Mouse (Mus musculus) forebrain, embryonic 14.5 days (tissue): ENCODE measurements around the gene Pnpla3. TPM values are rescaled to one million over a fixed set of nuclear protein-coding genes. Genes with fewer than 3 reads are reported as not detected.
A peak's percentile ranks its signal among the peaks of the same experiment; 100 is the strongest.

Source experiments
- ATAC-seq: fragments of 200-750 bp; cut with Nextera tagmentation; 2 replicates; pipeline ENCODE4 v1.8.0; 2017; ENCODE audit warnings: mild to moderate bottlenecking, moderate library complexity
- DNase-seq: peaks from one replicate; pipeline ENCODE4 v3.0.0-alpha.2; 2015; ENCODE audit warnings: low spot score
- H3K27ac ChIP-seq: fragments of 300-500 bp; sonication (generic); 2 replicates; pipeline ENCODE4 v1.5.1; 2014; ENCODE audit warnings: low read depth, mild to moderate bottlenecking, control low read depth, low read length, moderate library complexity
- H3K27me3 ChIP-seq: fragments of 300-500 bp; sonication (generic); replicated peaks from 2 replicates; pipeline ENCODE4 v1.6.1; 2014; ENCODE audit warnings: low read length, control low read depth, mixed read lengths; ENCODE audit not compliant: control insufficient read depth, insufficient read depth
- H3K36me3 ChIP-seq: fragments of 300-500 bp; sonication (generic); 2 replicates; pipeline ENCODE4 v1.6.1; 2014; ENCODE audit warnings: low read length, control low read depth; ENCODE audit not compliant: control insufficient read depth, insufficient read depth
- H3K4me1 ChIP-seq: fragments of 300-500 bp; sonication (generic); 2 replicates; pipeline ENCODE4 v1.6.1; 2014; ENCODE audit warnings: antibody characterized with exemption, low read length, control low read depth; ENCODE audit not compliant: control insufficient read depth, insufficient read depth
- H3K4me2 ChIP-seq: fragments of 300-500 bp; sonication (generic); 2 replicates; pipeline ENCODE4 v1.6.1; 2014; ENCODE audit warnings: mild to moderate bottlenecking, control low read depth, low read length
- H3K4me3 ChIP-seq: fragments of 300-500 bp; sonication (generic); 2 replicates; pipeline ENCODE4 v1.5.1; 2014; ENCODE audit warnings: low read depth, low read length, control low read depth
- H3K9ac ChIP-seq: fragments of 300-500 bp; sonication (generic); 2 replicates; pipeline ENCODE4 v1.6.1; 2014; ENCODE audit warnings: mild to moderate bottlenecking, low read length, control low read depth, moderate library complexity
- H3K9me3 ChIP-seq: fragments of 300-500 bp; sonication (generic); replicated peaks from 2 replicates; pipeline ENCODE4 v1.6.1; 2016; ENCODE audit warnings: low read length, control low read depth, mixed read lengths; ENCODE audit not compliant: control insufficient read depth
- WGBS: fragments of 180-500 bp; shearing (Covaris S2); extraction: QIAGEN DNeasy Blood & Tissue Kit; methylation state at CpG from one replicate; pipeline ENCODE4 v1.1.7; 2014; 5-methylcytosine and 5-hydroxymethylcytosine counted together
- polyA plus RNA-seq: library from polyadenylated mRNA; unstranded; fragments of >200 nt; fragmentation: Nextera tagmentation; extraction: Ambion mirVana; gene quantifications from 2 replicates; pipeline ENCODE4 v1.2.1, GENCODE M21; 2014

The Pnpla3 gene
- polyA plus RNA-seq, 1 experiment from 2014 or later = 1.7 TPM

DNA sequence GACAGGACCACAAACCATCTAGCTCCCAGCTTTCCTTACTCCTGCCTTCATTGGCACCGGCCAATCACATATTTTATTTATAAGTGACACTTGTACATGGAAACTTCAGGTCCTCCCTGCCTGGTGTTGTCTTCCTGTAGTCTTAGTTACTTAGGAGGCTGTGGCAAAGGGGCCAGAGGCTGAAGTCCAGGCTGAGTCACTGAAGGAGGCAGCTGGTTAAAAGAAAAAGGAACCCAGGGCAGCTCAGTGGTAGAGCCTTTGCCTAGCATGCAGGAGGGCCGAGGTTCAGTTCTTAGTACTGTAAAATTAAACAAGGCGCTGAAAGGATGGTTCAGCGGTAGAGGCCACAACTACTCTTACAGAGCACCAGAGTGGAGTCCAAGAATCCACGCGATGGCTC, 819 bp upstream of the Pnpla3 start:
- no peak for ATAC-seq
- WGBS = 66% methylated on average over 6 of the region's 6 CpGs
- no peak overlapping the region for H3K4me3 ChIP-seq

DNA sequence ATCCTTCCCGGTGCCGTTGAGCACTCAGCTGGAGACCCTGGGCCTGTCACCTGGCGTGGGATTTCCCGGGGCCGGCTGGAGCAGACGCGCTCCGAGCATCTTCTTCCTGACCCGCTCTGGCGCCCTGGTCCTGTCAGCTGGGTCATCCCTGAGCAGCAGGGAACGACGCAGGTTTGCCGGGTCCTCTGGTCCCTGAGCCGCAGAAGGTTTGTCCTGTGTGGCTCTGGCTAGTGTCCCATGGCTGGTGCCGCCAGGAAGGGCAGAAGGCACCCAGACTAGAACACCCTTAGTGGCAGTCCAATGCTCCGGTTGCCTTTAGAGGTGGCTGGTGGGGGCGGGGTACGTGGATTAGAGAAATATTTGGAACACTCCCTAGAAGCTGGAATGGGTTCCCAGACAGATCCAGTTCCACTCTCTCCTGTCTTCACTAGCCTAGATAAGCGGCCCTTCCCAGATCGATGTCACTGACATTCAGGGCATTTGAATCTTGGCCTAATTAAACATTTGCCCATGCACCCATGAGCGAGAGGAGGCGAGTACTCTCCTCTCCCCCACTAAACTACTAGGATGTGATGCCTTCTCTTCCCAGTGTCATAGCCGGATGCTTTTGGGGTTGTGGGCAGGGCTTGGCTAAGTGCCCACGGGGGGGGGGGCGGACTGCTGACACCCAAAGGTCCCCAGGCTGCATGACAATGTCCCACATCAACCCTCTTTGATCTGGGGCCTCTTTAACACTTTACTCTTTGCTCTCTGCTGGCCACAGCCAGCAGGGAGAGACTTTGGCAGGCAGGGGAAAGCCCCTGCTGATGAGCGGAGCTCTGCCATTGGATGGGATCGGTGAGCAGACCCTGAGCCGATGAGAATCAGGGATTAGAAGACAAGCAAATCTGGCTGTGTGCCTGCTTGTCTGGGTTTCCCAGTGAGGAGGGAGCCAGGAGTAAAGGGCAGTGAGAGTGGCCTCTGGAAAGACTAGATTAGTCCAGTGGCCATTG, 829 bp downstream of the Pnpla3 start:
- Histone ChIP-seq H3K27ac (peak overlapping the region; percentile 33; the same call in 1 of the 2 replicates), H3K9ac (peak overlapping the region; percentile 76), H3K27me3 (no peaks in the 10 kb centered on the region), H3K9me3 (no peaks in the 10 kb centered on the region), H3K4me1 (peaks cover 10% of the 10 kb centered on the region), H3K36me3 (no peaks in the 10 kb centered on the region), H3K4me2 (peak overlapping the region; percentile 98), H3K4me3 (peak overlapping the region; percentile 55)
- ATAC-seq = peak; percentile 27
- 2% methylated on average over 28 of the region's 28 CpGs for WGBS
- peak; percentile 85 for DNase-seq

More for the DNA sequence above, 819 bp upstream of the Pnpla3 start:
- Histone ChIP-seq H3K36me3 (no peaks in the 10 kb centered on the region), H3K4me2 (peak overlapping the region; percentile 98; the same call in 1 of the 2 replicates), H3K27me3 (no peaks in the 10 kb centered on the region), H3K9ac (no peak overlapping the region), H3K4me1 (peaks cover 10% of the 10 kb centered on the region), H3K9me3 (no peaks in the 10 kb centered on the region), H3K27ac (no peak overlapping the region)
- DNase-seq = no peak

DNA sequence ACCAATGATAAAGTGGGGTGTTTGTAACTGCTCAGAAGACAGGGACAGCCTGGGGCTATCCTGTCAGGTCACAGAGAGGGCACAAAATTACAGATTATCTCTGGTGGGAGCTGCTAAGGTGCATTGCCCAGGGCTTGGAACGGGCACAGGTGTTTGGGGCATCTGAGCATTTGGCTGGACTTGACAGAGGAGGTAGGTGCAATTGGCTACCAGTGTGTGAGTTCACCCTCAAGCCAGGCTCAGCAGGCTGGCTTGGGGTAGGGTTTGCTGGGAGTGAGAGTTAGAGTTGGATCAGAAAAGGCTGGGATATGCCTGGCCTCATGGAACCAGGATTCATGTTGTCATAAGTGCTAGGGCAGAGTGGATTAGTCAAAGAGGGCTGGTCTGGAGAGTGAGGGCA, 1.9 kb downstream of the Pnpla3 start:
- H3K4me3 ChIP-seq = no peak overlapping the region
- peaks cover 10% of the 10 kb centered on the region for H3K4me1 ChIP-seq
- H3K27me3 ChIP-seq = no peaks in the 10 kb centered on the region
- no peak overlapping the region for H3K4me2 ChIP-seq
- H3K9me3 ChIP-seq = no peaks in the 10 kb centered on the region
- no peak for DNase-seq
- ATAC-seq = no peak
- no peak overlapping the region for H3K9ac ChIP-seq
- no peaks in the 10 kb centered on the region for H3K36me3 ChIP-seq
- 75% methylated on average over 1 of the region's 1 CpGs for WGBS
- H3K27ac ChIP-seq = no peak overlapping the region

DNA sequence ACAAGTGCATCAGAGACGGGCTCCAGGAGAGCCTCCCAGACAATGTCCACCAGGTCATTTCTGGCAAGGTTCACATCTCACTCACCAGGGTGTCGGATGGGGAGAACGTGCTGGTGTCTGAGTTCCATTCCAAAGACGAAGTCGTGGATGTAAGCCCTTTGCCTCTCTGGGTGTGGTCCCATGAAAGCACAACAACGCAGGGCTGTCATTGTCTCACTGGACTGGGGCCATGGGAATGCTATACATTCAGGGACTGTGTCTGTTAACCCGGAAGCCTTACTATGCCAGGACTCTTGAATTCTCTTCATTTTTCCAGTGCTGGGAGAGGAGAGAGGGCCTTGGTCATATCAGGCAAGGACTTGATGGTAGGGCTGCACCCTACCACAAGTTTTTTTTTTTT, 3.5 kb downstream of the Pnpla3 start:
- Histone ChIP-seq H3K27ac (no peak overlapping the region), H3K9ac (no peak overlapping the region), H3K4me3 (no peak overlapping the region), H3K36me3 (no peaks in the 10 kb centered on the region), H3K27me3 (no peaks in the 10 kb centered on the region), H3K9me3 (no peaks in the 10 kb centered on the region), H3K4me2 (no peak overlapping the region), H3K4me1 (peaks cover 10% of the 10 kb centered on the region)
- WGBS = 83% methylated on average over 7 of the region's 7 CpGs
- ATAC-seq = no peak
- no peak for DNase-seq

DNA sequence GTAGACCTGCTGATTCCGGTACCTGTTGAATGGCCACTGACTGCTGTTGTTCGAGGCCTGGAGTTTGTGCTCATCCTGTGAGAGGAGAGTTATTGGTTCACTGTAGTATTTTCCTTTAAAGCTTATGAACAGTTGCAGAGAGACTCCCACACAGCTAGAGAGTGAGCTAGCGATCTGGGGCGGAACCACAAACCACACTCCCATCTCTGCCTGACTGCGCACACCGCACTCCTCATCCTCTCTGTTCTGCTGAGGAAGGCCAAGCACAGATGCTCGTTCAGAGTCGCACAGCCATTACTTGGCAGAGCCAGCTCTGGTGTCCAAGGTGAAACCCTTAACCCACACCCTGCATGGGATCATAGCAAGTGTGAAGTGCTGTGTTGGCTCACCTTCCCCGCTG, 11.1 kb downstream of the Pnpla3 start:
- H3K4me3 ChIP-seq = no peak overlapping the region
- no peaks in the 10 kb centered on the region for H3K9me3 ChIP-seq
- H3K4me2 ChIP-seq = no peak overlapping the region
- H3K27ac ChIP-seq = no peak overlapping the region
- H3K9ac ChIP-seq = no peak overlapping the region
- no peaks in the 10 kb centered on the region for H3K36me3 ChIP-seq
- no peaks in the 10 kb centered on the region for H3K27me3 ChIP-seq
- no peak for DNase-seq
- H3K4me1 ChIP-seq = no peaks in the 10 kb centered on the region
- ATAC-seq = no peak
- WGBS = 96% methylated on average over 9 of the region's 9 CpGs

DNA sequence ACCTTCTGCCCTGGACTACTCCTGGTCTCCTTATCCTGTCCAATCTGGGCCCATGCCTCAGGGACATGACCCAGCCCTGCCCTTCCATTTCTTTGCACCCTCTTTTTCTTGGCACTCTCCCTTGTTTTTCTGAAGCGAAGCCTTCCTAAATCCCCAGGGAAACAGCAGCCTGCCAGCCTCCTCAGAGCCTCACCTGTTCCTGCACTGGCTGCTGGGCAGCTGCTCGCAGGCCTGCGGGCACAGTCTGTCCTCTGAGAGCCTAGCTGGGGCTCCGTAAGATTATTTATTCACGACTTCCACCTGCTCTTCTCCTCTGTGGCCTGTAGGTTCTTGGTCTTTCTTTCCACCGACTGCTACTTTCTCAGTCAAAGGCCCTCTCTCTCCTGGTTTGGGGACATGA, 14.4 kb downstream of the Pnpla3 start:
- Histone ChIP-seq H3K36me3 (no peaks in the 10 kb centered on the region), H3K27ac (no peak overlapping the region), H3K4me2 (no peak overlapping the region), H3K9me3 (no peaks in the 10 kb centered on the region), H3K4me1 (no peaks in the 10 kb centered on the region), H3K4me3 (no peak overlapping the region), H3K9ac (no peak overlapping the region), H3K27me3 (no peaks in the 10 kb centered on the region)
- 75% methylated on average over 6 of the region's 6 CpGs for WGBS
- ATAC-seq (no peak), DNase-seq (no peak)

DNA sequence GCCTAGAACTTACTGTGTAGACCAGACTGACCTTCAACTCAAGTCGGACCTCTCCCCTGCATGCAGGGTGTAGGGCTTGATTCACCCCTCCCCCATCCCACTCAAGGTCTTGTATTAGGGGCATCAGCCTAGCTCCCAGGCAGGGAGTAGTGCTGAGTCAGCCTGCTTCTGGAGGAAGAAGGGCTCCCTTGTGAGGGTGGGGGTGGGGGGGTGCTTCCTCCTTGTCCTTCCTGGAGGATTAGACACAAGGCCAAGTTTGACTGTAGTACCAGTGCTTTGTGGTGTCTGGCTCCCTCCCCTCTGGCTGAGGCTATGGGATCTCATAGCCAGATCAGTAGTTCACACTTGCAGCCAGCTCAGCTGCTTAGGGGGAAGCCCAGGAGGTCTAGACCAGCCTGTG, 16.3 kb downstream of the Pnpla3 start:
- Histone ChIP-seq H3K9me3 (no peaks in the 10 kb centered on the region), H3K9ac (no peak overlapping the region), H3K27ac (no peak overlapping the region), H3K4me1 (no peaks in the 10 kb centered on the region), H3K27me3 (no peaks in the 10 kb centered on the region), H3K4me2 (no peak overlapping the region), H3K4me3 (no peak overlapping the region), H3K36me3 (no peaks in the 10 kb centered on the region)
- ATAC-seq (no peak), DNase-seq (no peak)
- 57% methylated on average over 1 of the region's 1 CpGs for WGBS

DNA sequence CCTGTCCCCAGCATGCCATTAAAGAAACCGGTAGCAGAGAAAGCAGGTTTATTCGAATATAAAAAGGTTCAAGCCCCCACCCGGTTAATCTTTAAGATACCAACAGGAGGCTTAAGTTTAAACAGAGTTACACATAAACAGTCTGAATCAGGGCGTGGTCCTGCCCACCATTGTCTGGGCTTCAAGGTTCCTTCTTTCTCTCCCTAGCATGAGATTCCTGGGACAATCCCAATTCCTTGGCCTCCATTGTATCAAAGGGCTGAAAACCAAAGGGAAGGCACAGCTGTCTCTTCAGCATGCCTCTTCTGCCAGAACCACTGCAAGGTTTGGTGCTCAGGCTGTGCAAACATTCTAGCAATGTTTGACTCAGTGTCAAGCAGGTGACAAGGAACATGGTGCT, 18.6 kb downstream of the Pnpla3 start:
- WGBS = 57% methylated on average over 4 of the region's 4 CpGs
- no peak overlapping the region for H3K4me3 ChIP-seq
- H3K36me3 ChIP-seq = no peaks in the 10 kb centered on the region
- H3K9me3 ChIP-seq = no peaks in the 10 kb centered on the region
- H3K9ac ChIP-seq = no peak overlapping the region
- ATAC-seq = no peak
- no peak for DNase-seq
- no peak overlapping the region for H3K27ac ChIP-seq
- H3K4me2 ChIP-seq = no peak overlapping the region
- H3K27me3 ChIP-seq = no peaks in the 10 kb centered on the region
- H3K4me1 ChIP-seq = no peaks in the 10 kb centered on the region

DNA sequence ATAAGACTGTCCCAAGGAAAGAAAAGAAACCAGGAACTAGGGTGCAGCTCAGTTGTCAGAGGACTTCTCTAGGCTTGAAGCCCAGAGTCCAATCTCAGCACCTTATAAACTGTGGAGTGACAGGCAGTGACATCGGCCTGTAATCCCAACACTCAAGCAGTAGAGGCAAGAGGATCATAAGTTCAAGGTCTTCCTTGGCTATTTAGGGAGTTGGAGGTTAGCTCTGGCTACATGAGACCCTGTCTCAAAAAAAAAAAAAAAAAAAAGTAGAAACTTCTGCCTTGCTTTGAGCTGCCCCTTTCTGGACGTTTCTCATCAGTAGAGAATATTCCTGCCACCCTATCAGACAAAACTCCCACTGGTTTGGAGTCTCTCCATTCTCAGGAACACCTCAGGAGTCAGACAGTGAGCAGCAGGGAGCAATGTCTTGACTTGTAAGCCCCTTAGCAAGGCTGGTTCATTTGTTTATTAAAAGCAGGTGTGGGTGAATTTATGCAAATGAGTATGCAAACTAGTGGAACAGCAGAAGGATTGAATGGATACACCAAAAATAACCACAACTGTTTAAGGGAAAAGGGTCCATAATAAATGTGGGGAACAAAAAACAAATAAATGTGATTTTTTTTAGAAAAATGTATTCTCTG, 21.4 kb downstream of the Pnpla3 start:
- Histone ChIP-seq H3K36me3 (no peaks in the 10 kb centered on the region), H3K4me1 (0 out of 2 replicates have a peak, but pooled peaks cover 4% of the 10 kb centered on the region), H3K4me3 (no peak overlapping the region), H3K9me3 (no peaks in the 10 kb centered on the region), H3K27me3 (no peaks in the 10 kb centered on the region), H3K27ac (no peak overlapping the region), H3K9ac (no peak overlapping the region), H3K4me2 (no peak overlapping the region)
- ATAC-seq = no peak
- no peak for DNase-seq
- WGBS = 63% methylated on average over 2 of the region's 2 CpGs
